Mouse (Mus musculus) neutrophil, adult 59 days (primary cell): ENCODE results near the gene Vps33a. TPM values are rescaled to one million over a fixed set of nuclear protein-coding genes. Genes with fewer than 3 reads are reported as not detected.

Experiments
- total RNA-seq, 2 experiments: library from RNA; stranded (reverse); gene quantifications; 1 replicate in 1 of 2; 2 replicates in 1 of 2; pipeline ENCODE4 v1.2.4; 2023

Gene Vps33a
- total RNA-seq = 10 to 100 TPM; 29.6 to 30.4 TPM

DNA sequence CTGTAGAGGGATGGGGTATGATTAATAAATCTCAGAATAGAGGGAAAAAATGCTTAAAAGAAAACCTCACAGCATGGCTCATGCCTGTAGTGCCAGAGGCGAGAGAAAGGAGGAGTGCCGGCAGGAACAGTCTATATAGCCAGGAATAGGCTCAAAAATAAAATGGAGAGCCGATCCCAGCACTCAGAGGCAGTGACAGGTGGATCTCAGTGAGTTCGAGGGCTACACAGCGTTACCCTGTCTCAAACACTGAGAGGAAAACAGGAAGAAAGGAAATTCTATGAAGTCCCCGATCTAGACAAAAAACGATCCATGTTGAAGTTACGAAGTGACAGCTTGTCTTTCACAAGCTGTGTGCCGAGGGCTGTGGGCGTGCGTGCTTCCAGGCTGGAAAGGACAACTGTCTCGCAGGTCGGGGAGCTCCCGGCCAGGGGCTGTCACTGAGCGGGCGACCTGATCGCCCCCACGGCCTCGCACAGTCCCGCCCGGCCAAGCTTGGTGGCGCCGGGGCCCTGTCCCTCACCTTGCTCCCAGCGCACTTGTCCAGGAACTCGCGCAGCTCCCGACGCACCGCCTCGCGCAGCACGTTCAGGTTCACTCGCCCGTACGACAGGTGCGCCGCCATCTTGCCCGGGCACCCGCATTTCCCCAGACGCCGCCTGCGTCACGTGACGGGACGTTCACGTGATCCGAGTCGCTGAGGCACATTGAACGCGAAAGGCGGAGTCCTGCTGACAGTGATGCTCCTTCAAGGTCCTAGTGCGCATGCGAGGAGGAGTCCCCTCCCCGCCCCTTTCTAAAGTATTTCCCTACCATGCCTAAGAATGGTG lies at the start of gene Vps33a:
Gene Vps33a (minus strand): TSS at position 682 of the 830 bp plus-strand sequence.

GRCm38 (mm10) chr5:123525281-123525680 lies 47.6 kb downstream of the Vps33a start, which contains the start of gene Gm49027:
Gene Gm49027, minus strand, starts transcription at chr5:123525488.

DNA sequence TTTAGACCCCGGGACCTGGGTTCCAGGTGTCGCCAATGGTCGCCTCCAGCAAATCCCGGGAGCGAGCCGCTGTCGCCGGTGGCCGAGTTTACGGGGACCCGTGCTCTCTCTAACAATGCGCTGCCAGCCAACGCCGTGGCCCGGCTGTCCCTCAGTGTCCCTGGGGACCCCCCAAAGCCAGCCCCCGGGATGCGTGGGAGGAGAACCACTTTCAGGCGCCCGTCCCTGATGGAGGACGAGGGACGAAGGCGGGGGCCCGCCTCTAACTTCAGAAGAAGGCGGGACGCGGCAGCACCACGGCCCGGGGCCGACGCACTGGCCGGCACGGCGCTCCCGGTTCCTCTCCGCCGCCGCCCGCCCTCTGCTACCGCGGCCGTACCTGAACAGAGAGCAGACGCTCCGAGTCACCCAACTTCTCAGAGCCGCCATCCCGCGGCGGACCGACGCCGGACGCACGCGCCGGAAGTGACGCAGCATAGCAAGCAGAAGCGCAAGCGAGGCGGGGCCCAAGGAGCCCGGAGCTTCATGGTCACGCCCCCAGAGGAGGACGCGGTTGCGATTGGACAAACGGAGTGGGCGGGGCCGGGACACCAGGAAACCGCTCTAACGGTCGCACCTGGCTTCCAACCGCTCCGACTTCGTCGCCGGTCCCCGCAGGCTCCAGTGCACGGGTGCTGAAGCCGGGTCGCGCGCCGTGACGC lies 49.0 kb downstream of the Vps33a start, which contains the start of gene Diablo:
Gene Diablo (minus strand): TSS at position 485 of the 701 bp plus-strand sequence.

GRCm38 (mm10) chr5:123510160-123510559 lies 62.7 kb downstream of the Vps33a start, which contains the start of gene B3gnt4:
Gene B3gnt4, plus strand, starts transcription at chr5:123510460.

DNA sequence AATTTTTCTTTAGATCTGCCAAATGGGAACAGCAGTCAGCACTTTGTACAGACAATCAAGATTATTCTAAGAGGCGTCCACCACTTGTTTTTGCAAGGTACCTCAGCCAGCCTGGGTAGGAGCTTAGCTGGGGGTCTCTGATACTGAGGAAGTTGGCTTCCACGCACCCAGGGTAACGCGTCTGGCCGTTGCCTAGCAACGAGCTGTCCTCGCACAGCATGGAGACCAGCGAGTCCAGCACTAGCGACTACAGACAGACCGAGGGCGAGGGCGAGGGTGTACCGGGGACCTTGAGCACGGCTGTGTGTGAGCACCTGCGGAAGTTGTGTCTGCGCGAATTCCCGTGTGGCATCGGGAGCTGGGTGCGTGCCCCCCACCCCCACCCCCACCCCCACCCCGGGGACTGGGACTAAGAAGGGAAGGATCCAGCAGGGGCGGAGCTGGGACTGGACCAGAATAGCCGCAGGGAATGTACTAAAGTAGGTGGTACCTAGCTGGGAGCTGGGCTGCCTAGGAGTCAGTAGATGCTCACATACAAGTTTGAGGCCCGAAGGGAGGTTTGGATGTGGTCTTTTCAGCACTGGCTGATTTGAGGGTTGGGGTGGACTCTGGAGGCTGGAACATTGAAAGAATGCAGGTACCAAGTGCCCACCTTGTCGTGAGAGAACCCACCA lies 83.6 kb downstream of the Vps33a start, which contains the start of the genes Lrrc43 and Il31:
Gene Lrrc43 (plus strand): TSS at position 194 of the 674 bp plus-strand sequence.
Gene Il31 (minus strand): TSS at position 378 of the 674 bp plus-strand sequence.

Other genes with a start within 250 kb of the Vps33a start
- 1 to 10 TPM; 7.1 to 9.0 TPM for gene Bcl7a, start 229.2 kb downstream of the Vps33a start, total RNA-seq
- 10 to 100 TPM; 47.0 to 48.1 TPM for gene Mlxip, start 178.2 kb downstream of the Vps33a start, total RNA-seq
- not detected for gene Lrrc43, start 83.7 kb downstream of the Vps33a start, total RNA-seq
- not detected for gene Il31, start 83.5 kb downstream of the Vps33a start, total RNA-seq
- not detected for gene B3gnt4, start 62.6 kb downstream of the Vps33a start, total RNA-seq
- 10 to 100 TPM; 35.7 to 35.8 TPM for gene Diablo, start 48.9 kb downstream of the Vps33a start, total RNA-seq
- 1 to 10 TPM; 1.6 to 1.8 TPM for gene Gm49027, start 47.5 kb downstream of the Vps33a start, total RNA-seq
- gene Clip1, start 111.6 kb upstream of the Vps33a start, total RNA-seq = 10 to 100 TPM; 87.9 to 96.3 TPM
- 10 to 100 TPM; 98.1 TPM for gene Zcchc8, start 148.1 kb upstream of the Vps33a start, total RNA-seq
- 100 to 1,000 TPM; 138 to 140 TPM for gene Rsrc2, start 176.4 kb upstream of the Vps33a start, total RNA-seq
- 10 to 100 TPM; 22.1 to 26.2 TPM for gene Kntc1, start 176.7 kb upstream of the Vps33a start, total RNA-seq